Mouse (Mus musculus): ENCODE results near the gene Fbxl2. TPM values are rescaled to one million over a fixed set of nuclear protein-coding genes. Genes with fewer than 3 reads are reported as not detected.

The Fbxl2 gene
- polyA plus RNA-seq, 1 experiment = 13.8 TPM

GRCm38 (mm10) chr9:114015724-114016123, 30.3 kb downstream of the Fbxl2 start:
- peaks cover 1% of the 10 kb centered on the region for H3K4me1 ChIP-seq (ENCODE audit: control insufficient read depth, insufficient read depth, low read length)
- no peak overlapping the region for H3K4me3 ChIP-seq (replicated peaks; ENCODE audit: control insufficient read depth, low read depth, low read length)
- peak; percentile 50 for TF ChIP-seq CTCF (IDR thresholded peaks at IDR 0.05; ENCODE audit: control insufficient read depth, insufficient read depth, low read length)
- TF ChIP-seq POLR2A (IDR thresholded peaks at IDR 0.05; ENCODE audit: borderline replicate concordance, control insufficient read depth, low read depth, low read length) = no peak
- H3K27ac ChIP-seq (ENCODE audit: control insufficient read depth, insufficient read depth, low read depth, low read length, poor library complexity) = no peak overlapping the region
- 86% methylated on average over 4 of the region's 4 CpGs for WGBS

GRCm38 (mm10) chr9:114014034-114014433, 32.0 kb downstream of the Fbxl2 start:
- Histone ChIP-seq H3K27ac (ENCODE audit: control insufficient read depth, insufficient read depth, low read depth, low read length, poor library complexity) (no peak overlapping the region), H3K4me3 (replicated peaks; ENCODE audit: control insufficient read depth, low read depth, low read length) (no peak overlapping the region), H3K4me1 (ENCODE audit: control insufficient read depth, insufficient read depth, low read length) (peaks cover 1% of the 10 kb centered on the region)
- no peak for TF ChIP-seq CTCF (IDR thresholded peaks at IDR 0.05; ENCODE audit: control insufficient read depth, insufficient read depth, low read length)
- no peak for TF ChIP-seq POLR2A (IDR thresholded peaks at IDR 0.05; ENCODE audit: borderline replicate concordance, control insufficient read depth, low read depth, low read length)
- 56% methylated on average over 1 of the region's 1 CpGs for WGBS

DNA sequence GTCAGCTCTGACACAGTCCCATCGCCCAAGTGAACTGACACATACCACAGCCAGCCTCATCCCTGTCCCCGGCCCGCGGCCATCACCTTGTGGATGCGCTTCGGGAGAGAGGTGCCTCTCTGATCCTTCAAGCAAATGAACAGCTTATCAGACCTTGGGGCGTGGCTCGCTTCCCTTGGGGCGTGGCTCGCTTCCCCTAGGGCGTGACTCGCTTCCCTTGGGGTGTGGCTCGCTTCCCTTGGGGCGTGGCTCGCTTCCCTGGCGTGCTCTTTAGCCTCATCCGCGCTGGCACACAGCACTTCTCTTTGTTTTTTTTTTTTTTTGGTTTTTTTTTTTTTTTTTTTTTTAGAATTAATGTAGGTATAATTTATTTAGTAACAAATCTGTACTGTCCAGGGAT, 34.8 kb downstream of the Fbxl2 start:
- WGBS = 84% methylated on average over 18 of the region's 18 CpGs
- no peaks in the 10 kb centered on the region for H3K4me1 ChIP-seq (ENCODE audit: control insufficient read depth, insufficient read depth, low read length)
- TF ChIP-seq POLR2A (IDR thresholded peaks at IDR 0.05; ENCODE audit: borderline replicate concordance, control insufficient read depth, low read depth, low read length) = 0 out of 2 replicates have a peak, but pooled peaks have one; percentile 10
- TF ChIP-seq CTCF (IDR thresholded peaks at IDR 0.05; ENCODE audit: control insufficient read depth, insufficient read depth, low read length) = no peak
- H3K27ac ChIP-seq (ENCODE audit: control insufficient read depth, insufficient read depth, low read depth, low read length, poor library complexity) = no peak overlapping the region
- no peak overlapping the region for H3K4me3 ChIP-seq (replicated peaks; ENCODE audit: control insufficient read depth, low read depth, low read length)

GRCm38 (mm10) chr9:114009526-114009925, 36.5 kb downstream of the Fbxl2 start:
- no peak for TF ChIP-seq CTCF (IDR thresholded peaks at IDR 0.05; ENCODE audit: control insufficient read depth, insufficient read depth, low read length)
- TF ChIP-seq POLR2A (IDR thresholded peaks at IDR 0.05; ENCODE audit: borderline replicate concordance, control insufficient read depth, low read depth, low read length) = no peak
- 52% methylated on average over 5 of the region's 5 CpGs for WGBS
- no peaks in the 10 kb centered on the region for H3K4me1 ChIP-seq (ENCODE audit: control insufficient read depth, insufficient read depth, low read length)
- H3K27ac ChIP-seq (ENCODE audit: control insufficient read depth, insufficient read depth, low read depth, low read length, poor library complexity) = no peak overlapping the region
- no peak overlapping the region for H3K4me3 ChIP-seq (replicated peaks; ENCODE audit: control insufficient read depth, low read depth, low read length)

DNA sequence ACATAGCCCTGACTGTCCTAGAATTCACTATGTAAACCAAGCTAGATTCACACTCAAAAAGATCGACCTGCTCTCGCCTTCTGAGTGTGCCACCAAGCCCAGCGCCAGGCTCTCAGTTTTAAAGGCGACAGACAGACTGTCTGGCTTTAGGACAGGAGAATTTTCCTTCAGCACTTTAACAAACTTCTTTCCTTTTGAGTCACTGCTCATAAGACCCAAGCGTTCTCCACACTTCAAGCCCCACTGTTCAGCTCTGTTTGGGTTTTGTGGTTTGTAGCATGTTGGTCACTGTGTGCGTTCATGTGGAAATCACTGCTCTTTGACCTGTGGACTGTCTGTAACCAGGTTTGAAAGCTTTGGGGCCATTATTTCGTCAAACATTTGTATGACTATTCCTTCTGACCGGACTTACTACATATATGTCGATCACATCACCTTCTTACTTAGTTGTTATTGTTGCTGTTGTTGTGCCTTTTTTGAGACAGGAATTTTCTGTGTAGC, 38.1 kb downstream of the Fbxl2 start:
- no peak overlapping the region for H3K4me3 ChIP-seq (replicated peaks; ENCODE audit: control insufficient read depth, low read depth, low read length)
- H3K4me1 ChIP-seq (ENCODE audit: control insufficient read depth, insufficient read depth, low read length) = no peaks in the 10 kb centered on the region
- H3K27ac ChIP-seq (ENCODE audit: control insufficient read depth, insufficient read depth, low read depth, low read length, poor library complexity) = no peak overlapping the region
- TF ChIP-seq CTCF (IDR thresholded peaks at IDR 0.05; ENCODE audit: control insufficient read depth, insufficient read depth, low read length) (no peak), POLR2A (IDR thresholded peaks at IDR 0.05; ENCODE audit: borderline replicate concordance, control insufficient read depth, low read depth, low read length) (no peak)
- WGBS = 76% methylated on average over 9 of the region's 9 CpGs

DNA sequence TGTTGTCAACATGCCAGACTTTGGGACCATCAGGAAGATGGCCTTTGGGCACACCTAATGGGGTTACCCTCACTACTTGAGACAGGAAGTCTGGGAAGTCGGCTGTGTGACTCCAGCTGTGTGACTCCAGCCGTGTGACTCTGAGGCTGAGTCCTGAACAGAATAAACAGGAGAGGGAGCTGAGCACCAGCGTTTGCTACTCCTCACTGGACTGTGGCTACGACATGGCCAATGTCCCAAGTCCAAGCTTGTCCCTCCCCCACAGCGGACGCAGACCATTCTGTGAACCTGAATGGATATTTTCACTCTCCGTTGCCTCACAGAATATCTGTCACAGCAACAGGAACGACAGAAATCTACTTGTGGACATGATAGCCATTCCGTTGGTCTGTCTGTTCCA, 39.2 kb downstream of the Fbxl2 start:
- no peaks in the 10 kb centered on the region for H3K4me1 ChIP-seq (ENCODE audit: control insufficient read depth, insufficient read depth, low read length)
- no peak overlapping the region for H3K27ac ChIP-seq (ENCODE audit: control insufficient read depth, insufficient read depth, low read depth, low read length, poor library complexity)
- H3K4me3 ChIP-seq (replicated peaks; ENCODE audit: control insufficient read depth, low read depth, low read length) = no peak overlapping the region
- 65% methylated on average over 9 of the region's 9 CpGs for WGBS
- no peak for TF ChIP-seq POLR2A (IDR thresholded peaks at IDR 0.05; ENCODE audit: borderline replicate concordance, control insufficient read depth, low read depth, low read length)
- TF ChIP-seq CTCF (IDR thresholded peaks at IDR 0.05; ENCODE audit: control insufficient read depth, insufficient read depth, low read length) = no peak

DNA sequence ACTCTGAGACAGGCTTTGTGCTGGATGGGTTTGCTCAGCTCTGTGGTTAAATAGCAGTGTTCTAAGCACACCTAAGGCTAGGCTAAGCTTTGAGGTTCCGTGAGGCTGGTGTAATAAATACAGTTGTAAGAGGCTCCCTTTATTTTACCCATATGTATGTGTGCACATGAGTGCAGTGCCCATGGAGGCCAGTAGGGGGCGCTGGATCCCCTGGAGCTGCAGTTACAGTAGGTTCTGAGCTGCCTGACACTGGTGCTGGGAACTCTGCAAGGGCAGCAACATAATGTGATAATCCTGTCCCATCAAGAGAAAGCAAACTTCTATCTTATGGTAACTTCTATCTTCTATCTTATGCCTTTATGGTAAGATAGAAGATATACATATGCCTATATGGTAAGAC, 47.7 kb downstream of the Fbxl2 start:
- TF ChIP-seq POLR2A (IDR thresholded peaks at IDR 0.05; ENCODE audit: borderline replicate concordance, control insufficient read depth, low read depth, low read length) (no peak), CTCF (IDR thresholded peaks at IDR 0.05; ENCODE audit: control insufficient read depth, insufficient read depth, low read length) (peak; percentile 40; the same call in 1 of the 2 replicates)
- 64% methylated on average over 2 of the region's 2 CpGs for WGBS
- no peaks in the 10 kb centered on the region for H3K4me1 ChIP-seq (ENCODE audit: control insufficient read depth, insufficient read depth, low read length)
- H3K27ac ChIP-seq (ENCODE audit: control insufficient read depth, insufficient read depth, low read depth, low read length, poor library complexity) = no peak overlapping the region
- H3K4me3 ChIP-seq (replicated peaks; ENCODE audit: control insufficient read depth, low read depth, low read length) = no peak overlapping the region

DNA sequence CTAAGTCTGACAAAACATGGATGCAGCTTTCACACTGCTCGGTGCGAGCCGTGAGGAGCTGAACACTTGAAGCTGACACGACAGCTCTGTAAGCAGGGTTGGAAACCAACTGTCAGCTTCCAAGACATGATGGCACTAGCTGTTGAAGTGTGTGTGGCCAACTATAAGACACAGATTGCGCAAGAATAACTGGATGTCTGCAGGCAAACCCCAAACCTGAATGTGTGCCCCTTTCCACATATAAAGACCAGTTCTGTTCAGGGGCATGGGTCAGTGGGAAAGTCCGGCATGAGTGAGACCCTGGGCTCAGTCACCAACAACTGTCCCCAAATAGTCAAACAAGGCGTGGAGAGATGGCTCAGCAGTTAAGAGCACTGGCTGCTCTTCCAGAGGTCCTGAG, 53.2 kb downstream of the Fbxl2 start:
- TF ChIP-seq POLR2A (IDR thresholded peaks at IDR 0.05; ENCODE audit: borderline replicate concordance, control insufficient read depth, low read depth, low read length) (no peak), CTCF (IDR thresholded peaks at IDR 0.05; ENCODE audit: control insufficient read depth, insufficient read depth, low read length) (no peak)
- no peaks in the 10 kb centered on the region for H3K4me1 ChIP-seq (ENCODE audit: control insufficient read depth, insufficient read depth, low read length)
- WGBS = 82% methylated on average over 7 of the region's 7 CpGs
- no peak overlapping the region for H3K4me3 ChIP-seq (replicated peaks; ENCODE audit: control insufficient read depth, low read depth, low read length)
- no peak overlapping the region for H3K27ac ChIP-seq (ENCODE audit: control insufficient read depth, insufficient read depth, low read depth, low read length, poor library complexity)
